Mouse (Mus musculus): ENCODE results near the gene Taar2.

Taar2 gene

DNA sequence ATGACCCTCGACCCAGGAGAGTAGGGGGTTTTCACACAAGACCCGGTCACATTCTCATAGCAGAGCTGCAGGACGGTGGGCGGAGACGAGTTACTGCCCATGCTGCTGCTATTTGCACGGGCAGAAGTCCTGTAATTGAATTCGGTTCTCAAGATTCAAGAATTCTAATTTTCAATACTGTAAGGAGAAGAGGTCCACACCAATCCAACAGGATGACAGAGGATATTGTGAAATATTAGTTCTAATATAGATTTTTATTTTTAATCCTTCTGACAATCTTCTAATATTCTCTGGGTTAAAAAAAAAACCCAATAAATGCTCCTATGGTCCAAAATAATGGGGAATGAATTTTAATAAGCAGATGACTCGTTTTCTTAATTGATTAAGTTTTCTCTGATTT, 47.2 kb downstream of the Taar2 start, which contains the start of gene Taar6:
Gene Taar6 (minus strand): TSS at position 101 of the 400 bp plus-strand sequence.
- DNase-seq = no peak

- DNase-seq = no peak
These were observed 48.0 kb downstream of the Taar2 start for GRCm38 (mm10) chr10:23986419-23986818.

Data from lung, adult 18-20 months (tissue).